Mouse (Mus musculus): ENCODE results near the gene Tbce.
A peak's percentile ranks its signal among the peaks of the same experiment; 100 is the strongest.
"Not testable (repeated sequence)": the region's sequence is repeated elsewhere in the genome, so short reads cannot be mapped to it uniquely, and the experiment has no call there.

The Tbce gene

DNA sequence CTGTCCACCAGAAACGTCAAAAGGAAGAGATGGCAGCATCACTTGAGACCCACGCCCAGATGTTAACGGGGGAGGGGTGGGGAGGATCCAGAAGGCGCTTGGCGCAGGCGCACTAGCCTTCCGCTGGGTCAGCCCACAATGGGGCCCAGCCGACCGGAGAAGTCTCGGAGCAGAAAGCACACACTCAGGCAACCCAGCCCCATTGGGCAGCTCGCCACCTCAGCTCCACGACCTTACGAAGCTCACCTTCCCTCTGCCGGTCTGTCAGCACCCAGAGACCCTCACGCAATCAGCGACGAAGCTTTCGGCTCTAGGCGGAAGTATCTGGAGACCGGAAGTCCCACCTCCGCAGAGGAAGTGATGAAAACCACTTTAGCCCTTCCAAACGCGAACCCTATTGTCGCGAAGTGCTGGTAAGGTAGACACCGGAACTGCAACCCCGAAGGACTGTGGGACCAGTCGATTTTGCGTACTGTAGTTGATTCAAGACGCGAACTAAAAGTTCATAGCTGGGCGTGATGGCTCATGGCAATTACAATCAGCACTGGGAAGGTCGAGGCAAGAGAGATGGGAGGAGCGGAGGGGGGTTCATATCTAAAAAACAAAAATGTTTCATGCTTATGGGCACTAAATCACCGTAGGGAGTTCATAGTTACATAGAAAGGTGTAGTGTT, at the start of gene Tbce:
TSS of gene Tbce (minus strand) at position 347 of the 674 bp plus-strand sequence.
- peak; percentile 93 for DNase-seq

DNA sequence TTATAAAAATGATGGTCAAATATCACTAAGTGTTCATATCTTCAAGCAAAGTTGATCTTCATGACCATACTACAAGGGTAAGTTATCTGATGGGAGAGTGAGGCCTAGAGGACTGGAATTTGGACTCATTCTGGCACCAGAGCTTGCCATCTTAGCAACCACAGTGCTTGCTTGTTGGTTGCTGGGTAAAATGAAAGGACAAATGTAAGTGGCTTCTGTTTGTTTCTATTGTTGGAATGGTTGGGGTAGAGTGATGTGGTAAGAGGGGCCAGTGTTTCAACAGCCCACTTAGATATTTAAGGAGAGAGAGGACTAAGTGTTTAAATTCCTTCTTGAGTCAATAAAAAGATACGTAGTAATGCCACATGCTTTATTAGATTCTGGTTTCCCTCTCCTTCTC, 49.2 kb upstream of the Tbce start:
- DNase-seq: no peak

DNA sequence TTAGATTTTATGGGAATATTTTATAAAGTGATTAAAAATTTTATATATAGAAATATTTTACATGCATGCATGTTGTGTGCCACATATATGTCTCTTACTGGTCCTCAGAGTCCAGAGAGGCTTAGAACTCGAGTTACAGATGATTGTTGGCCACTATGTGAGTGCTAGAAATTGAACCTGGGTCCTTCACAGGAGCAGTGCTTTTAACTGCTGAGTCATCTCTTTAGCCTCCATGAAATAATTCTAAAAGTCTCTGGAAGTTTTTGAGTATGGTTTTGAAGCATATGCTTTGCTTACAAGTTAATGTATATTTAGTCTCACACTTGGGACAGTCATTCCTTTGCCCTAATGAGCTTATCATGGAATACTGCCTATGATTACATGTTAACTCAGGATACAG, 35.9 kb upstream of the Tbce start:
- no peak for DNase-seq

DNA sequence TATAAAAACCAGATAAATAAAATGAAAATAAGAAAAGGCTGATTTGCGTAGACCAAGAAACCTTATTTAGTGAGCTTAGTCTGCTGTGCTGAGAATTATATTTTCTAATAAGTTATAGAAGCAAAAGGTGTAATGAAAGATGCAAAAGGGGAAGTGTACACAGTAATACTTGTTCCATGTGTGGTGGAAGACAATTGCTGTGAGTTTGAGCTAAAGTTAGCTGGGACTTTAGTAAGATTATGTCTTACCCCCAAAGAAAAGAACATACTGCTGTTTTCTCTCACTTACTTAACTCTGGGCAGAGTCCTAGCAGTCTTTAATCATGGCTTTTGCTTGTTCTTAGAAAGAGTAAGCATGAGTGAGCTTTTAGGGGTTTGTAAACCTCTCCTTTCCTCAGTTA, 34.9 kb upstream of the Tbce start:
- DNase-seq: no peak

DNA sequence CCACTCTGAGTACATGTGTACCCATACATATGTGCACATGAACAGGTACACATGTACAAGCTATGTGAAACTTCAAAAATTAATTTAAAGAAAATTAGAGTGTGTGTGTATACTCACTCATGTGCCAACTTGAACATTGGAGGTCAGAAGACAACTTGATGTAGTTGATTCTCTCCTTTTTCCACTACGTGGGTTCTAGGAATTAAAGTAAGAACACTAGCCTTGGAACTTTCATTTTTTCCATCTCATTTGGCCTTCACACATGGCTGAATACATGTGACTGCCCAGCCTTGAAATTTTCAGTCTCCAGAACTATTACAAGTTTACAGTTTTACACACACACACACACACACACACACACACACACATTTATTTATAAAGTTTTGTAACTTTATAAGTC, 29.9 kb upstream of the Tbce start:
- no peak for DNase-seq

DNA sequence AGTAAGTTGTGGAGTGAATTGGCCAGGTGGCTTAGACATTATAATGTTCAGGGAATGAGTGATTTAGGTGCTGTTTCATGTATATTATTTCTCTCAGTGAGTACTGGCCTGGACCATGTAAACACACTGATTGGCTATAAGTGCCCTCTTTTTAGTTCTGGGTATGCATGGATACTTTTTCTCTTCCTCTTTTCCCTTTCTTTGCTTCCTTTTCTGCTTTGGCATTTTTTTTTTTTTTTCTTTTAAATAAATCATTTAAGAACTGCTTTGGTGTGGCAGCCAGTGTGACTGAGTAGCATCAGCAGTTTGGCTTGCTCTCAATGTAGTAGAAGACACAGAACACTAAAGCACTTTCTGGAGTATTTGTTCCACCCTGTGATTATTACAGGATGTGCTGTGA, 28.6 kb upstream of the Tbce start:
- DNase-seq: no peak

DNA sequence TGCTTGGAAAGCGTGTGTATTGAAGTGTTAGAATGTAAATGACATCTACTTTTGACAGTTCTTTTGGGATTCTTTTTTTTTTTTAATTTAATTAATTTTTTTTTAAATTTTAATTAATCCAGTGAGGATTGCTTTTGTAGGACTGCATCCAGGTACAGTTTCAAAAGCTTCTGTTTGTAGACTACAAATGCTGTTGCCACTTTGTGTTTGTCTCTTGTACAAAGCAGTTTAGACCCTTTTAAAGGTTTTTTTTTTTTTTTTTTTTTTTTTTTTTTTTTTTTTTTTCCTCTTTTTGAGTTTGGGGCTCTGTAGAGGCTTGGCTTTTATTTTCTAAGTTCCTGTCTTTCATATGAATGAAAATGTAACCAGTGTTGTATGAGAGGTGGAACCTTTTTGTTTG, 26.3 kb upstream of the Tbce start:
- no peak for DNase-seq

DNA sequence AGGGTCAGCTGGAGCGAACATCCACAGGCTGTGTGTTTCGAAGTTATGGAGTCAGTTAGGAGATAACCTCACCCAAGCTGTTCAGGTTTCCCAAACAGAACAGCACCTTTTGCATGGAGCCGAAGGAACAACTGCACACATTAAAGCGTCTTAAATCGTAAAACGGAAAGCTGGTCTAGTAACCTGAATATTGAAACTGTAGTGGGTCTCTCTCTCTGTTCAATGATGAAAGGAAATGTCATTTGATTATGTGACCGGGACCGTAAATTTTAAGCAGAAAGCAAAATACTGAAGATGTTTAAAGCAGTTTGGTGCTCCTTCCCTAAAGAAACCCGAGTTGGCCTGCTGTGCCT, 25.6 kb upstream of the Tbce start:
- no peak for DNase-seq

DNA sequence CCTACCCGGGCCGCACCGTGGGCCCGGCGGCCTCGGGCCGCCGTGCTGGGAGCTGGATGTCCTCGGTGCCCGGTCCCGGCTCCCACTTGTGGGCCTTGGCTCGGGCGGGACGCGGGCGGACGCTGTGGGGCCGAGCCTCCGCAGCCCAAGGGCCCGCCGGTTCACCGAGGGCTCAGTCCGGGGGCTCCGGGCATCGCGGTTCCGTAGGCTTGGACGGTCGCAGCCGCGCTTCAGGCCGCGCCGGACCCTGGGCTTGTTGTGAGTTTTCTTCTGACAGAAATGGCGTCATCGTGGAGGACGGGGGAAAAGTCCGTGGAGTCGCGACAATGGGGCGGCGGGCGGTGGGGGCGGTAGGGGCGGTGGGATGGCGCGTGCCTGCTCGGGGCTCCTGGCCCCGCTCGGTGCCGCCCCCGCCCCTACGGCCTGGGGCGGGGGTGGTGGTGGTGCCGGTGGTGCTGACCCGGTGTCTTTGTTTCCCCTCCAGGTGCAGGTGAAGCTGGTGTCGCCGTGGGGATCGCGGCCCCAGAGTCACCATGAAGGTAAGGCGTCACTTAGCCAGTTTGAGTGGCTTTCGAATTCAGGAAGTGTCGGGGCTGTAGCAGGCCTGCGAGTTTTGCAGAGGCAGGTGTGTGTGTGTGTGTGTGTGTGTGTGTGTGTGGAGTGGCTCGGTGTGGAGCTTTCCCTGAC, 25.0 kb upstream of the Tbce start:
- DNase-seq: peak; percentile 55 to 66

DNA sequence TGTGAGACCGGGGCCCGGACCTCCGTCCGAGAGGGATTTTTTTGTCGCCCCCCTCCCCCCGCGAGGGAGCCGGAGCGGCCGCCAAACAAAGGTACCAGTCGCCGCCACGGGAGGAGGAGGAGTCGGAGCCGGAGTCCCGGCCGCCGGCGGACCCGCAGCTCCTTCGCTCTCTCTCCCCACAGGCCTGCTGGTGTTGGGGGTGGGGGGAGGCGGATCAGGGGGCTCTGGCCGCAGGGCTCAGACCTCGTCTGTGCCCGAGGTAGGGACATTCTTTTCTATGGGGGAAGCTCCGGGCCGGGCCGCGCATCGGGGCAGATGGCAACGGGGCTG, 24.5 kb upstream of the Tbce start:
- DNase-seq: no peak

DNA sequence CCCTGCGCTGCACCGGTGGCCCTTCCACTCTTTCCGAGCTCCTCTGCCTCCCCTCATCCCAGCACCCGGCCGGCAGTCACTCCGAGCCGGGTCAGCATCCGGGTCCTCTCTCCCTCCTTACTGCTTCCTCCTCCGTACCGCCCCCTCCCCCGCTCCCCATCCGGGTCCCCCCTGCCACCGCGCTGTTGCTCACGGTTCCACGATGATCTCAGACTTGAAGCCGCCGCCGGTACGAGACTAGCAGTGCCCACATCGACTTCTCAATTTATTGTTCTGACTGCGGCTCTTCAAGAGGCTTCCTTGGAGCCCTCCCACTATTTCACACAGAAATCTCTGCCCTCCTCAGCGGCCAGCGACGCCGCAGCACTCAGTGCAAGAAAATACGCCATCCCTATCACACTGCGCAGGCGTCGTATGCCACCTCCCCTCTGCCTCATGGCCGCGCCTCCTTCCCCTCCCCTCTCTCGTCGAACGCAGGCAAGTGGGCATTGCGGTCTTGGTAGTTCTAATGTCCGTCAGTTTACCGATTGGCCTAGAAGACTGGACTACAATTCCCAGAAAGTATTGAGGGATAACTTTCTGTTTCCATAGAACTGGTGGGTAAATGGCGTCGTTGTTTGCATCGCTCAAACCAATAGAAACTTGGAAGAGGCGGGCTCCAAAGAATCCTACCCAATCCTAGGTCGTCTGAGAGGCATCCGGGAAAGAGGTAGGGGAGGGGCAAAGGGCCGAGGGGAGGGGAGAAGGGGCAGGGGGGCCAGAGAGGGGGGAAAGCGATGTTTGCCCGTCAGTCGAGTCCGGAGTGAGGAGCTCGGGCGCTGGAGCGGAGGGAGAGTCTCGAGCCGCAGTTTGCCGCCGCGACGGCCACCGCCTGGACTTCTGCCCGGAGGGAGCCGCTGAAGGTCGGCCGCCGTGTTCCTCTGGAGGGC, 23.8 kb upstream of the Tbce start, which contains the start of the genes Arid4b and Ggps1:
TSS of gene Arid4b (plus strand) at position 220 of the 929 bp plus-strand sequence.
TSS of gene Ggps1 (minus strand) at position 476 of the 929 bp plus-strand sequence.
- DNase-seq: peak; percentile 94 to 96

DNA sequence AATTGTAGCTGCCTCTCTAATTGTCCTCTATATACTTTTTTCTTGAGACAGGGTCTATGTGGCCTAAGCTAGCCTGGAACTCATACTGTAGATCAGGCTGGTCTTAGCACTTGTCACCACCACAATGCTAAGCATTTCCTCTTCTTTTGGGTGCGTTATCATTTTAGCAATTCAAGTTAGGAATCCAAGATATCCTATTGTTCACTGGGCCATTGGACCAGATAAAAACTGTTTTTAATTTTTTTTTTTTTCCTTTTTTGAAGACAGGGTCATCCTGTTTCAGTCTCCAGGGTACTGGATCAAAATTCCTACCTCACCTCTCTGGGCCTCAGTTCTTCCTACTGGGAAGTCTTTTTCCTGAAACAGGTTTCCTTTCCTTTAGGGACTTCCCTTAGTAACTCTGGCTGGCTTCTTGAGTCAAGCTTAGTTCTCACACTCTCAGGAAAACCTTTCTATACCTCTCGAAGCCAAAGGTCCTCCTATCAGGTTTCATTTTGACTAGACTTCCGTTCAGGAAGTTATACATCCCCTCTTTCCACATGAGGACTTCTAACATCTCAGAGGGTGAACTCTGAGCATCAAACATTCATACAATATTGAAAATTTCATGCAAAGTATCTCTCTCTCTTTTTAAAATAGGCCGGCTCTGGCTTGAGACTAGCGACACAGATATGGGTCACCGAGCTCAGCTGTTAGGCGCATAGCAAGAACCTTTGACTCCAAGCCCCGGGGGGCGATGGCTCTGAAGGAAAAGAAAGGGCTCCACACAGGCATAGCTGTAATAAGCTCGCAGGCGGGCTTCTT, 23.0 kb upstream of the Tbce start:
- peak in 1 of 2 experiments; percentile 14 for DNase-seq

DNA sequence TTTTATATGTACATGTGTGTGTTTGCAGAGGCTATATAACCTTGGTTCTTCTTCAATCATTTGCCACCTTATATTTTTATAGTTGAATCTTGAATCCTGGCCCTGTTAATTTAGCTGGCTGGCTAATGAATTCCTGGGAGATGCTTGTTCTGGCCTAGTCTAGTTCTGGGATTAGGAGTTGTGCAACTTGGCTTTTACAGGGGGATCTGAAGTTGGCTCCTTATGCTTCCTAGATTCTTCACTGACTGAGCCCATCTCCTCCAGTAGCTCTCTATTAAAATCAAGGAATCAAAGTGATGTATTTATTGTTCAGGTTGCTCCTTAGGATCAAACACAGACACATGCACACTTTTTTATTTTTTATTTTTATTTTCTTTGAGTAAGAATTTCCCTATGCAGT, 20.1 kb upstream of the Tbce start:
- DNase-seq: no peak

DNA sequence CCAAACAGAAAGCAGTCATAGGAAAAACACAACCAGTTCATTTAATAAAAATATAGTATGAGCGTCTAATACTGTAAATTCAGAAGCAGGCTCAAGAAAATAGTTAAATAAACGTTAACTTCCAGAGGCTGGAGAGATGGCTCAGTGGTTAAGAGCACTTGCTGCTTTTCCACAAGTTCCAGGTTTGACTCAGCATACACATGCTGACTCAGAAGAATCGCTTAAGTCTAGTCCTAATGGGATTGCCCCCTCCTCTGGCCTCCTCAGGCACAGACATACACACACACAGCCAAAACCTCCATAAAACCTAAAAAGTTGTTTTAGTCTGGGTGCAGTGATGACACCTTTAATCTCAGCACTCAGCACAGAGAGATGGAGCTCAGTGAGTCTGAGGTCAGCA, 17.4 kb upstream of the Tbce start:
- DNase-seq: no peak

DNA sequence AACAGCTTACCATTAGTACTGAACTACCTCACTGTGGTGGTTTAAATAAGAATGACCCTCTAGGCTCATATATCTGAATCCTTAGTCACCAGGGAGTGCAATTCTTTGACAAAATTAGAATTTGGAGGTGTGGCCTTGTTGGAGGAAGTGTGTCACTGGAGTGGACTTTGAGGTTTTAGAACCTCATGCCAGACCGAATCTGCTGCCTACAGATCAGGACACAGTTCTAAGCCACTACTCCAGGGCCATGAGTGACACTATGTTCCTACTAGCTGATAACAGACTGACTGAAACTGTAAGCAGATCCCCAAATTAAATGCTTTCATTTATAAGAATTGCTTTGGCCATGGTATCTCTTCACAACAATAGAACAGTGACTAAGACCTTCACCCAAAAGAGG, 10.4 kb upstream of the Tbce start:
- DNase-seq: no peak

DNA sequence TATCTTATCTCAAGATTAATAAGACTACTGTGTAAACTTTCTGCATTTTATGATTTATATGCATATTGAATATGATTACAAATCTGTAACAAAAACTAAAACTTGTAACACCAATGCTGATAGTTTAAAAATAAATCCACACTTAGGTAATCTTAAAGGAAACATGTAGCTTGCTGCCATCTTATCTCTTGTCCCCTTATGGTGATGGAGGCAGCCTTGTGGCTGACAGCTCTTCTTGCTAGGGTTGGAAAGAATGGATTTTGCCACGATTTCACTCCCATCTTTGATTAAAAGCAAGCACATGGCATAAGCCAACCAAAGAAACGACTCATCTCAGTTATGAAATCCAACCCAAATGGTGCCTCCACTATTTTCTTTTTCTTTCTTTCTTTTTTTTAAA, 5.1 kb upstream of the Tbce start:
- no peak for DNase-seq

DNA sequence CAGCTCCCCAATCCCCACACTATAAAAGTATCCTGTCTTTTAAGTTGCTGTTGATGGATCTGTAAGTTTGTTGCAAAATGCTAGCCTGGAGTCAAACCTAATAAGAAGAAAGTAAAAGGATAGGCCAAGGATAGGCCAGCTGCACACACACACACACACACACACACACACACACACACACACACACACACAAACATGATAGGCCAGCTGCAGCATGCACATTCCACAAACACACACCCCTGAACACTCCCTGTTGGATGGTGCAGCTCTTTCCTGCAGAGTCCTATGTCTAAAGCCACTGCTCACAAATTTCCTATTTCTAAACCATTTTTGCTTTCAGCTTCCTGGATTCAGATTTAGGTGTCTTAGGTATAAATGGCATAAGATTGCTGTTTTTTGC, 4.4 kb upstream of the Tbce start:
- DNase-seq: no peak

DNA sequence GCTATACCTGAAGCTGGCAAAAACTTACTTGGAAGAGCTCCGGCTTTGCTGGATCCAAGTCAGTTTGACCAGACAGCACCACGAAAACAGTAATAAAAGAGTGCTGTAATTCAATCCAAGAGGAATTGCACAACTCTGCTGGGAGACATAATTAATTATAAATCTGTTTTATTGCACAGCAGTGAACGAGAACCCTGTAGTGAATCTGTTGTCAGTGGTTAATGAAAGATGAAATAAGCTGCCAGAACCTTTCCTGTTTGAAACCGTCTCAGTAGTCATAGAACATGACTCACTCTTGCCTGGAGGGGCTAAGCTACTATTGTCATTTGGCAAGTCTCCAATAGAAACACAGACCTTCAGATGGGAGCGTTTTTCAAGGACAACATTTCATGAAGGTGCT, 748 bp upstream of the Tbce start:
- DNase-seq: no peak

DNA sequence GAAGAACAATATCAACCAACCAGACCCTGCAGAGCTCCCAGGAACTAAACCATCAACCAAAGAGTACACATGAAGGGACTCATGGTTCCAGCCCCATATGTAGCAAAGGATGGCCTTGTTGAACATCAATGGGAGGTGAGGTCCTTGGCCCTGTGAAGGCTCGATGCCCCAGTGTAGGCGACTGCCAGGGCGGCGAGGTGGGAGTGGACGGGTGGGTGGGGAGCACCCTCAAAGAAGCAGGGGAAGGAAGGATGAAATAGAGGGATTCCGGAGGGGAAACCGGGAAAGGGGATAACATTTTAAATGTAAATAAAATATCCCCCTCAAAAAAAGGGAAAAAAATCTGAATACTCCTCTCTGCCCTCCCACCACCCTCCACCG, 537 bp downstream of the Tbce start:
- no peak for DNase-seq

DNA sequence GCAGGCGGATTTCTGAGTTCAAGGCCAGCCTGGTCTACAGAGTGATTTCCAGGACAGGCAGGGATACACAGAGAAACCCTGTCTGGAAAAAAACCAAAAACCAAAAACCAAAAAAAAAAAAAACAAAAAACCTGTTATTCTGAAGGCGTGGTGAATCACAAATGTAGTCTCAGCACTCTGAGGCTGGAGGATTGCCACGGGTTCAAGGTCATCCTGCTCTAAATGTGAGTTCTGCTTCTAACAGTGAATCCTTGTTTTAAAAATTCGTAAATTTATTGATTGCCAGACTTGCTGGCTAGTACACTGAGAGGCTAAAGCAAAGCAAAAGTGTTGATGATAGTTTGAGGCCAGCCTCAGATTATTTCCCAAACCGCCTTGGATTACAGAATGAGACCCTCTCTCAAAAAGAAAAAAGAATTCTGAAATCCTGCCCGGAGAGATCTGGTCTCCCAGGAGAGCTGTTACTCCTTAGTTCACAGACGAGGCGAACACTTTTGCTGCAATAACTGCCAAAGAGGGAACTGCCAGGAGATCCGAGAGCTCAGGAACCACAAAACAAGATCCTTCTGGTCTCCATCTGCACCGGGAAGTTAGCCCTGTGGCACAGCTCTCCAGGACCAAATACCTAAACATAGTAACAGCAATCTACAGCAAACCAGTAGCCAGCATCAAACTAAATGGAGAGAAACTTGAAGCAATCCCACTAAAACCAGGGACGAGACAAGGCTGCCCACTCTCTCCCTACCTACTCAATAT, 3.4 kb downstream of the Tbce start:
- DNase-seq: no peak

DNA sequence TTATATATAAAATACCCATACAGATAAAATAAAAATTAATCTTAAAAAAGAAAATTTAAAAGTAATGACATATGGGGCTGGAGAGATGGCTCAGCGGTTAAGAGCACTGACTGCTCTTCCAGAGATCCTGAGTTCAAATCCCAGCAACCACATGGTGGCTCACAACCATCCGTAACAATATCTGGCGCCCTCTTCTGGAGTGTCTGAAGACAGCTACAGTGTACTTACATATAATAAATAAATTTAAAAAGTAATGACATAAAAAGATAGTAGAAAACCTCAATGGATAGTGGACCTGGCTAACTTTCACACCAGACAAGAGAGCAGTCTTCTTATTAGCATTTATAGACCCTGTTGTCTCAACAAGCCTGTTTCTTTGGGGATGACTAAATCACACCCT, 4.1 kb downstream of the Tbce start:
- DNase-seq: not testable (repeated sequence)

DNA sequence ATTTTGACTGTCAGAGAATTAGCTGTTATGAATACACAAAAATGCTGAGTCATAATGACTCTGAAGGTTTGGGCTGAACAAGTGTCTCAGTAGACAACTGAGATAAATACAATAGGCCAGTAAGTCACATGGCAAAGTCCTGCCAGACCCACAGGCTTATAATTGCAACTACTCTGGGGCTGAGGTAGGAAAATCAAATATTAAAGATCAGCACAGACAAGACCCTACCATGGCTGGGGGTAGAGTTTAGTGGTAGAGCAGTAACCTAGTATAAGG, 5.4 kb downstream of the Tbce start:
- DNase-seq: no peak

Data from cerebellum, postnatal 14 days (tissue).